8 mouse cellular contexts compared by ENCODE assay signal in the genomic region with DNA sequence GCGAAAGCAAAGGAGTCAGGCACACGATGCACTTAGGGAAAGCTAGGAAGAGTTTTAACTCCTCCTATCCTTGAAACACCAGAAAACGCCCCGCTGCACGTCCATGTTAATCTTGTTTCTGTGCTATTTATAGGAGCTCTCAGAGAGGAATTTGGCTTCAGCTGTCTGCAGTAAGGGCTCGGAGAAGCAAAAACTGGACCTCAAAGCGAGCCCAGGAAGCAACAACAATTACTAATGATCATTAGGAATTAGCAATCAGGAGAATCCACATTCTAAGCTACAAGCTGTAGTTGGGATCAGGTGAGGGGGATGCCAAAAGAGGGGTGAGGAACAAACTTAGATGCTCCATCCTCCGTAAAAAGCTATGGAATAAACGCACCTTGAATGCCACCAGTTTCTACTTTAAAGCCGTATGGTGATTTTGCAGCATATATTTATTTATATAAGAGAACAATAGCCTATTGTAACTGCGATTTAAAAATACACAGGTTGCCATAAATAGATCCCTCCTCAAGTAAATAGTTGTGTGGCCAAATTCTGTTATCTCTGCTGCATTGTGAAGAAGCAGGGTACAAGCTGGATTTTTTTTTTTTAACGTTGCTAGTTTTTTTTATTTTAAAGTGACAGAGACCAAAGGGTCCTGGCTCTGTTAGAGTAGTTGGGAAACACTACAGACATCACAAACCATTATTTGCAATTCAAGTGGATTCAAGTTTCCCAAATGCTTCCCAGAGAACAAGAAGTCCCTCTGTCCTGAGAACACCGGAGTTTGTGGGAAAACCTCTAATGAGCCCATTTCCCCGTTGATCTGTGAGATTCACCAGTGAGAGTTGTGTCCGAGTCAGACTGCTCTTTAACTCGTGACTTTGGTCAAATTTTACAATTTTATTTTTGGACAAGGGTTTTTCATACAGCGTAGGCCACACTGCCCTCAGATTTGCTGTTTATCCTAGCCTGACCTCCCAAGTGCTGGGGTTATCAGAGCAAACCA.
DNase-seq lines count a peak whose midpoint lies in the region; ATAC-seq lines count a peak whose summit lies in the region.

No protein-coding gene starts in this region.

- peak overlapping the region; percentile 96 for H3K27ac ChIP-seq in brown adipose tissue, adult 24 weeks (replicated peaks; ENCODE audit: low read depth, low read length)
- H3K27ac ChIP-seq in liver, embryonic 13.5 days, result no peak overlapping the region
- H3K27ac ChIP-seq in stomach, embryonic 14.5 days (ENCODE audit: low read length), result peak overlapping the region; percentile 89

- intact Hi-C loops in heart, postnatal 10 days (cut with DNase I), result loop anchor here (1.0 to 5.0 kb wide), 3 partner anchors 56 to 692 kb away; no protein-coding TSS in a partner anchor

- H3K9me3 ChIP-seq in liver, embryonic 13.5 days (replicated peaks), result no peaks in the 10 kb centered on the region
- H3K9me3 ChIP-seq in stomach, embryonic 14.5 days (ENCODE audit: control insufficient read depth, low read depth, low read length), result no peaks in the 10 kb centered on the region

- H3K27me3 ChIP-seq in liver, embryonic 13.5 days, result peaks cover 49% of the 10 kb centered on the region
- no peaks in the 10 kb centered on the region for H3K27me3 ChIP-seq in stomach, embryonic 14.5 days (ENCODE audit: control insufficient read depth, insufficient read depth, low read length)

- H3K9ac ChIP-seq in liver, embryonic 13.5 days, result peak overlapping the region; percentile 71
- peak overlapping the region; percentile 70 for H3K9ac ChIP-seq in stomach, embryonic 14.5 days (replicated peaks; ENCODE audit: low read depth, low read length)

- peak; percentile 30 for DNase-seq in adrenal gland, adult 2 months
- no peak for DNase-seq in adrenal gland, adult 8-10 months
- peak; percentile 66 to 72 for DNase-seq in heart, postnatal 10 days
- DNase-seq in liver, embryonic 13.5 days, result no peak
- DNase-seq in layer of hippocampus, adult 18-20 months (ENCODE audit: low spot score in 2 of 2), result no peak
- DNase-seq in frontal cortex, postnatal 36 days (ENCODE audit: low spot score in 2 of 2), result no peak

- H3K4me3 ChIP-seq in brown adipose tissue, adult 24 weeks (ENCODE audit: insufficient read depth, low read depth, low read length), result peak overlapping the region; percentile 96
- peak overlapping the region; percentile 73 for H3K4me3 ChIP-seq in liver, embryonic 13.5 days (replicated peaks)
- H3K4me3 ChIP-seq in stomach, embryonic 14.5 days (ENCODE audit: low read depth, low read length), result peak overlapping the region; percentile 78

- 6% methylated on average over 17 of the region's 17 CpGs for WGBS in liver, embryonic 13.5 days (ENCODE audit: insufficient replicate concordance)
- WGBS in stomach, embryonic 14.5 days, result 10% methylated on average over 17 of the region's 17 CpGs

- ATAC-seq in liver, embryonic 13.5 days (ENCODE audit: low read depth), result no peak
- ATAC-seq in stomach, embryonic 14.5 days (ENCODE audit: insufficient number of reproducible peaks, insufficient read depth, low FRiP score, low read depth), result no peak

- H3K36me3 ChIP-seq in liver, embryonic 13.5 days, result no peaks in the 10 kb centered on the region
- H3K36me3 ChIP-seq in stomach, embryonic 14.5 days (ENCODE audit: control insufficient read depth, insufficient read depth, low read length), result no peaks in the 10 kb centered on the region

- peak overlapping the region; percentile 95 for H3K4me2 ChIP-seq in liver, embryonic 13.5 days
- peak overlapping the region; percentile 92 for H3K4me2 ChIP-seq in stomach, embryonic 14.5 days (replicated peaks; ENCODE audit: low read depth, low read length)

- peaks cover 8% of the 10 kb centered on the region for H3K4me1 ChIP-seq in brown adipose tissue, adult 24 weeks (ENCODE audit: control insufficient read depth, insufficient read depth, insufficient read length, low read length)
- H3K4me1 ChIP-seq in liver, embryonic 13.5 days (replicated peaks), result peaks cover 67% of the 10 kb centered on the region
- H3K4me1 ChIP-seq in stomach, embryonic 14.5 days (ENCODE audit: control insufficient read depth, insufficient read depth, low read length), result peaks cover 18% of the 10 kb centered on the region; the same call in 1 of the 2 replicates

Comparison
In these comparisons a context has a peak if more than half of its experiments do, and no peak if none do; other contexts are left out.
1. DNase-seq: peak in adrenal gland, adult 2 months (single experiment) and heart, postnatal 10 days (2 of 2); none in adrenal gland, adult 8-10 months (single experiment), liver, embryonic 13.5 days (single experiment), layer of hippocampus, adult 18-20 months (0 of 2) and frontal cortex, postnatal 36 days (0 of 2).
2. Peak in every context shown above with its lines, with median percentiles within 50 percentile points of each other: H3K4me3 ChIP-seq.